Mouse (Mus musculus) adrenal gland, postnatal 25 days (tissue): ENCODE measurements around the gene Dnm1. TPM values are rescaled to one million over a fixed set of nuclear protein-coding genes. Genes with fewer than 3 reads are reported as not detected.
"Not testable (repeated sequence)": the region's sequence is repeated elsewhere in the genome, so short reads cannot be mapped to it uniquely, and the experiment has no call there.

Source experiments
- DNase-seq: peaks from one replicate; pipeline ENCODE4 v3.0.0; 2021; ENCODE audit warnings: mixed read lengths
- long read RNA-seq: library from polyadenylated mRNA; stranded (forward); transcript quantifications from one replicate; pipeline ENCODE4 v2.0.0, GENCODE M21; 2021
- total RNA-seq: library from RNA; stranded (reverse); gene quantifications from 2 replicates; pipeline ENCODE4 v1.2.3, GENCODE M21; 2021

The Dnm1 gene
- total RNA-seq, result 13.1 and 20.4 TPM in 2 replicates
- long read RNA-seq, result 0 reads

GRCm38 (mm10) chr2:32353007-32353542, at the start of gene Dnm1:
TSS of gene Dnm1 (minus strand) at chr2:32353338.
- peak; percentile 91 for DNase-seq

DNA sequence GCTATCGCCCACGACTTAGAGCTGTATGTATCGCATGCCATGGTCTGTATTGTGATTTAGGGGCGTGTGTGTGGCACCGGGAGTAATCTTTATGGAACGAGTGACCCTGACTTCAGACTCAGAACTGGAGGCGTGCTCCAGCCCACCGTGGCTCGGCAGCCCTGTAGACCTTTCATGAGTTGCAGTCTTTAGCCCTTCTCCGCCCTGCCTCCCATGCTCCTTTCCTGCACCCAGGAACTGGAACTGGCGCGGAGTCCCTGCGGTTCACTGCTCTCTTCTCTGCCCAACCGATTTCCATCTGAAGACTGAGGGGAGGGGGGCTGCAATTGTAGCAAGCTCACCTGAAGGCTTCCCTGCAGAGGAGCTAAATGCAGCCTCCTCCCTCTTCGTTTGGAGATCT, 43.6 kb upstream of the Dnm1 start:
- DNase-seq, result no peak

GRCm38 (mm10) chr2:32395946-32396621, 42.9 kb upstream of the Dnm1 start:
- peak; percentile 87 for DNase-seq

- DNase-seq, result peak; percentile 87
These were observed 42.4 kb upstream of the Dnm1 start, which contains the start of gene Ptges2 for GRCm38 (mm10) chr2:32395484-32395945. TSS of gene Ptges2 (plus strand) at chr2:32395896.

- peak; percentile 32 for DNase-seq
These were observed 41.8 kb upstream of the Dnm1 start for GRCm38 (mm10) chr2:32394973-32395372.

GRCm38 (mm10) chr2:32392063-32392462, 38.9 kb upstream of the Dnm1 start:
- no peak for DNase-seq

GRCm38 (mm10) chr2:32390871-32391270, 37.7 kb upstream of the Dnm1 start:
- no peak for DNase-seq

GRCm38 (mm10) chr2:32389157-32389556, 36.0 kb upstream of the Dnm1 start:
- no peak for DNase-seq

DNA sequence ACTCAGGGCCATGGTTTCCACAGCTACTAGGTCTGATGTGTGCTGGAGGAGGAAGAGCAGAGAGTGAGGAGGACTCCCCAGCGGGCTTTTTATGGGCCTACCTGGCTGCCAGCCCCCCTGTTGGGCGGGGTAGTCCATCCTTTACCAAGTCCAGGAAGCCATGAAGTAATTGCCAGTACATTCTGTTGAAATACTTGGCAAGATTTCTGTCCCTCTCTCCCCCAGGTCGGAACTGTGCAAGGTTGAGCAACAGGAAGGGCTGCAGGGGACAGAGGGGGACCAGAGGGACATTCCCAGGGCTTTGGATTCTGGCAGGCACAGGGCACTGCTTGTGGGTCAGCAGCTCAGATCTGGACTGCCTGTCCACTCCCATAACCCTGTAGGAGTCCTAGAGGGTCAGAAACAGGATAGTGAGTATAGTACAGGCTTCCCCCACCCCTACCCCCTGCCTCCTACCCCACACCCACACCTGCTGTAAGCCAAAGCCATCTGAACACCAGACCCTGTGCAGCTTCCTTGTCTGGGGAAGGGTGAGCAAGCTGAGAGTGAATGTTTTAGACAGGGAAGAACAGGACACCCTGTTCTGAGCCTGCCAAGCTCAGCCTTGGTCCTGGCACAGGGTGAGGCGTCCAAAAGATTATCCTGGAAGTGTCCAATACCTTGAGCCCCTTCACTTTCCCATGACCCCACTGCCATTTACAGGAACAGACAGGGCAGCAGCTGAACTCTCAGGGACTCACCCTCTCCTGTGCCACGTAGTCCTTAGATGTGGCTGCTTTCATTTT, 34.8 kb upstream of the Dnm1 start, which contains the start of gene Lcn2:
TSS of gene Lcn2 (minus strand) at position 547 of the 785 bp plus-strand sequence.
- DNase-seq, result no peak

DNA sequence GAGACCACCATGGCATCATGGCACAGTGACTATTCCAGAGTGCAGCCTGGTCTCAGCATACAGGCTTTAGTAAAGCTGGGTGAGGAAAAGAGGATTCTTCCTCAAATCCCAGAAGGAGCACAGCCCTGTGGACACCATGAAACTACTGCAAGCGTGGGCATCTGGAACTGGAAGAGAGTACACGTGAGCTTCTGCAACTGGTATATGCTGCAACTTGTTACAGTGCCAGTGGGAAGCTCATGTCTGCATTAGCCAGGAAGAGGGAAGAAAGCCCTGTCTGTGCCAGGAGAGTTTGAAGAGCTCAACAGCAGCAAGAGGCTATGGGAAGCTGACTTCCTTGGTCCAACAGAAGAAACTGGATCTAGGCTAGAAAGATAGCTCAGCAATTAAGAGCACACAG, 29.6 kb upstream of the Dnm1 start:
- DNase-seq, result no peak

DNA sequence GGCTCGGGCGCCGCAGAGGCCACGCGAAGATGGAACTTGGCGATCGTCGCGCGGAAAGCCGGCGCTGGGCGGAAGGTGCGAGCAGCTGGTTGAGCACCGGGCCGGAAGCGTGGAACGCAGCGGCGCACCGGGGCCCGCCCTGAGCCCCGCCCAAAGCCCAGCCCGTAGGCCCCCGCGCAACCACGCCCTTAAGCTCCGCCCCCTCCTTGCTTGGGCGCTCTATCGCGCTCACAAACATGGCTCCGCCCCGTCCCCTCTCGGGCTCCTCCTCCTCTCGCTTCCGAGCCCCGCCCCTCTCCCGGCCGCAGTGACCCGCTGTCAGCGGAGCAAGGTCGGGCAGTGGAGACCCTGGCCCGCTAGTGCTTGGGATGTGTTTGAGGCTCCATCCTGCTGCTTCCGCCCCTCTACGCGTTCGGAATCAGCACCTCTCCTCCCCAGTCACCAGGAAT, 28.7 kb upstream of the Dnm1 start, which contains the start of gene 1110008P14Rik:
TSS of gene 1110008P14Rik (minus strand) at position 164 of the 449 bp plus-strand sequence.
- DNase-seq, result peak; percentile 97

DNA sequence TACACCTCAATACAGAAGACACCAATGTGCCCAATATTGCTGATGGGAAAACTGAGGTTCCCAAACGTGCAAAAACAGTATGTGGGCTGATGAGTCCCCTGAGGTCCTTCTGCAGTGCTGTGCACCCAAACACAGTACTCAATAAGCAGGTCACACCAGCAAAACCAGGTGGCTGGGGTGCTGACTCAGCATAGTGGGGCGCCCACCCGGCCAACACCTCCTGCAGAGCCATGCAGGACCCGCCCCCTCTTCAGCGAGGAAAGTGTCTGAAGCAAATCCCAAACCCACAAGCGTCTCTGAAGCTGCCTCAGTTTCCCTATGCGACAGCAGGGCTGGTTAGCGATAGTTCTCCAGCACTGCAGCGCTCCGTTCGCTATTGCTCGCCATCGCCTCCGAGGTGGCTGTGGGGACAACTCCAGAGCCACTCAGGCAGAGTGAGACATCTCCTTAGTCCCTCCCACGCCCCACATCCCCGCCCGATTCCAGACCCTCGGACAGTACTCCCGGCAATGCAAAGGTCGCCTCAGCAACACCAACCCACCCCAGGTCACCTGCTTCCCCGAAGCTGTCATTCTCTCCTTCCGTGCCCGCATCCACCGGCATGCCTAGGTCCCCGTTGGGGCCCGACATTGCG, 28.1 kb upstream of the Dnm1 start:
- DNase-seq, result no peak

DNA sequence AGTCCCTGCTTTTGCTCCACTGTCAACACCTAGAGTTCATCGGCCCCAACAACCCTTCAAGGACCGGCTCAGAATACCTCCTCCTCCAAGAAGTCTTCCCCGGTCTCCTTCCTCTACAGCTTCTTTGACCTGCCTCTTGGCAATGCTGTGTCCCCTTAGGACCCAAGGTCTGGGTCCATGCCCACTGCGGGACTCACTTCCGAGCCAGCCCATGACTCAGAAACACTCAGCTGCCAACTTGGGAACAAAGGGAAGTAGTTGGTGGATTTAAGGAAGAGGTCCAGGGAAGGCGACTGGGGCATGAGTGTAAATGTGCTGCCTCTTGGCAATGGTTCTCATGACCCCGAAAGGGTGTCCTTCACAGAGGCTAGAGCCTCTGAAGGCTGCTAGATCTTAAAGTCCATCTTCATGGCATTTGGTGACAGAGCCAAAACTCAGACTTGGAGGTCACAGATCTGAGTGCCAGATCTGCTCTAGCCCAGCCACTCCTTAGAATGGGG, 26.9 kb upstream of the Dnm1 start:
- DNase-seq, result peak; percentile 70

- DNase-seq, result no peak
These were observed 23.8 kb upstream of the Dnm1 start for GRCm38 (mm10) chr2:32376963-32377362.

DNA sequence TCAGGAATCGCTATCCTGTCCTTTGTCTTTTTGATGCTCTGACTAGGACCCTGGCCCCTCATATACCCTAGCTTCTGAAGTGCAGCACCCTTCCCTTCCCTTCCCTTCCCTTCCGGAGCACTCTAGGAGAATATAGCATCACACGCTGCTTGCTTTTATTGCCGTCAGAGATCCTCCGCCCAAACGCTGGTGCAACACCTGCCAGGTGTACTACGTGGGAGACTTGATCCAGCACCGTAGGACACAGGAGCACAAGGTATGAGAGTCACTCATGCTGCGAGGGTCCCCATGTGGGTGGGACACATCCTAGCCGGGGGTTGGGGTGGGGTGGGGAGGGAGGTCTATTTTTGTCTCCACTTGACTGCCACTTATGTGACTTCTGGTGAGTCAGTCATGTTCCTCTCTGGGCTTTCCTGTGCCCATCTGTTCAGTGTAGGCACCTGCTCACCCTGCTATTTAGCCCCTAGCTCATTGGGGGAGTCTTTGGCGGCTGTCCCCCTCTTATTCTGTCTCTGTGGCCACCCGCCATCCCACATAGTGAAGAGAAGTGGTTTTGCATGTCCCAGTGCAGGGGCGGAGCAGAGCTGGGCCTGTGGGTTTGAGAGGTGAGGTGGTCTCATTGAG, 22.3 kb upstream of the Dnm1 start:
- DNase-seq, result no peak

GRCm38 (mm10) chr2:32374191-32374590, 21.1 kb upstream of the Dnm1 start:
- no peak for DNase-seq

- no peak for DNase-seq
These were observed 14.2 kb upstream of the Dnm1 start for GRCm38 (mm10) chr2:32367315-32367714.

DNA sequence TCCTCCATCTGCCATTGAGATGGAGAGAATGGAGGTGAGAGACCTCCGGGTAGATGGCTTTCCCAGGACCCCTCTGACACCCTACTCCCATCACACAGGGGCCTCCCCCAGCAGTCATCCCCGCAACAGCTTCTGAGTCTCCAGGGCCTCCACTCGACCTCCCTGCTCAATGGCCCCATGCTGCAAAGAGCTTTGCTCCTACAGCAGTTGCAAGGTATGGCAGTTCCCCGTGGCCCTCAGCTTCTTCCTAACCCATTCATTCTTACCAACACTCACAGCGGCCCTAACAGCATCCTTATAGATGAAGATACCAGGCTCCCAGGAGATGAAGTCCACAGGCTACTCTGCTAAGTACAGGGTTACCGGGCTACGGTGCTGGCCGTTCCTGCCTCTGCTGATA, 11.0 kb upstream of the Dnm1 start:
- DNase-seq, result no peak

- DNase-seq, result no peak
These were observed 10.4 kb upstream of the Dnm1 start for GRCm38 (mm10) chr2:32363376-32364106.

DNA sequence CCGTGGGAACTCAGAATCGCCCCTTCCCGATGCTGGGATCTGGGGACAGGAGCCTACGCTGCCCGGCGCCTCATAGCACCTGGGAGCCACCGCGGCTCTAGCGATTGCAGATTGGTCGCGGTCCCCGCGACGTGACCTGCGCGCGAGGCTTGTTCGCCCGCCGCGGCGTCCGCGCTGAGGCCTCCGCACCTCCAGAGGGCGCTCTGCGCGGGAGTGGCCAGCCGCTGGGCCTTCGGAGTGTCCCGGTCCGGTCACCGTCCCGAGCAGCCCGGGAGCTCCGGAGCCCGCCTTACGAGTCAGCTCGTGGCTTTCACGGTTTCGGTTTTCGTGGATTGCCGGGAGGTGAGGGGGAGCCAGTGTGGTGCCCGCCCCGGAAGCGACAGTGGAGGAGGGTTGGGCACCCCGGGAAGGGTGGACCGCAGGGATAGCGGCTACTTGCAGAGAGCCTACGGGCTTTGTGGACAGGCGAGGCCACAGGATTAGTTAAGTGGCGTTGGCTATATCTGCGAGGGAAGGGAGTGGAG, 9.7 kb upstream of the Dnm1 start:
- peak; percentile 93 for DNase-seq

- DNase-seq, result not testable (repeated sequence)
These were observed 9.1 kb upstream of the Dnm1 start for GRCm38 (mm10) chr2:32362274-32362673.
